Mouse (Mus musculus): ENCODE measurements around the gene Srgap1. TPM values are rescaled to one million over a fixed set of nuclear protein-coding genes. Genes with fewer than 3 reads are reported as not detected.

Srgap1 gene
- polyA plus RNA-seq, 1 experiment = 1.0 TPM

- TF ChIP-seq POLR2A (IDR thresholded peaks at IDR 0.05; ENCODE audit: borderline replicate concordance, control insufficient read depth, low read depth, low read length) = no peak
- TF ChIP-seq CTCF (IDR thresholded peaks at IDR 0.05; ENCODE audit: control insufficient read depth, insufficient read depth, low read length) = no peak
- H3K27ac ChIP-seq (ENCODE audit: control insufficient read depth, insufficient read depth, low read depth, low read length, poor library complexity) = no peak overlapping the region
- no peak overlapping the region for H3K4me3 ChIP-seq (replicated peaks; ENCODE audit: control insufficient read depth, low read depth, low read length)
- H3K4me1 ChIP-seq (ENCODE audit: control insufficient read depth, insufficient read depth, low read length) = no peaks in the 10 kb centered on the region
- WGBS = 76% methylated on average over 4 of the region's 4 CpGs
Observed at GRCm38 (mm10) chr10:121955730-121956129, 91.4 kb downstream of the Srgap1 start.

DNA sequence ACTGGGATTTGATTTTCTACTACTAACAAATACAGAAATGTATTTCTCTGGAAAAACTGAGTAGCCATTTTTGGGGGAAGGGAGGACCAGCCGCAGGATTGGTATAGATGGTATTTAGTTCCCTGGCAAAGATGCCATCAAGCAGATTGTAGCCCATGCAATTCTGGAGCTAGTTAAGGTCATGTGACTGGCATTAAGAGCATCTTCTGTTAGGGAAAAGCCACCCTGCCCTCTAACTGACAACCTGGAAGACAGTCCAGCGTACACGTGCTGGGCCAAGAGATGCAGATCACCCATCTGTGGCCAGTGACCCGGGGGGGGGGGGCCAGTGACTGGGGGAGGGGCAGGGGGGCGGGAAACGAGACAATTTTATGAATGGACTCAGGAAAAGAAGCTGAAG is 92.2 kb downstream of the Srgap1 start:
- no peak overlapping the region for H3K27ac ChIP-seq (ENCODE audit: control insufficient read depth, insufficient read depth, low read depth, low read length, poor library complexity)
- H3K4me3 ChIP-seq (replicated peaks; ENCODE audit: control insufficient read depth, low read depth, low read length) = no peak overlapping the region
- no peaks in the 10 kb centered on the region for H3K4me1 ChIP-seq (ENCODE audit: control insufficient read depth, insufficient read depth, low read length)
- TF ChIP-seq CTCF (IDR thresholded peaks at IDR 0.05; ENCODE audit: control insufficient read depth, insufficient read depth, low read length) = no peak
- TF ChIP-seq POLR2A (IDR thresholded peaks at IDR 0.05; ENCODE audit: borderline replicate concordance, control insufficient read depth, low read depth, low read length) = no peak
- WGBS = 76% methylated on average over 6 of the region's 6 CpGs

- whole genome bisulfite sequencing = 82% methylated on average over 5 of the region's 5 CpGs
- Histone ChIP-seq H3K4me3 (replicated peaks; ENCODE audit: control insufficient read depth, low read depth, low read length) (no peak overlapping the region), H3K27ac (ENCODE audit: control insufficient read depth, insufficient read depth, low read depth, low read length, poor library complexity) (no peak overlapping the region), H3K4me1 (ENCODE audit: control insufficient read depth, insufficient read depth, low read length) (no peaks in the 10 kb centered on the region)
- no peak for TF ChIP-seq CTCF (IDR thresholded peaks at IDR 0.05; ENCODE audit: control insufficient read depth, insufficient read depth, low read length)
- no peak for TF ChIP-seq POLR2A (IDR thresholded peaks at IDR 0.05; ENCODE audit: borderline replicate concordance, control insufficient read depth, low read depth, low read length)
Observed at GRCm38 (mm10) chr10:121953041-121953440, 94.1 kb downstream of the Srgap1 start.

- H3K27ac ChIP-seq (ENCODE audit: control insufficient read depth, insufficient read depth, low read depth, low read length, poor library complexity) = no peak overlapping the region
- no peaks in the 10 kb centered on the region for H3K4me1 ChIP-seq (ENCODE audit: control insufficient read depth, insufficient read depth, low read length)
- 84% methylated on average over 8 of the region's 8 CpGs for WGBS
- no peak overlapping the region for H3K4me3 ChIP-seq (replicated peaks; ENCODE audit: control insufficient read depth, low read depth, low read length)
- TF ChIP-seq CTCF (IDR thresholded peaks at IDR 0.05; ENCODE audit: control insufficient read depth, insufficient read depth, low read length) (no peak), POLR2A (IDR thresholded peaks at IDR 0.05; ENCODE audit: borderline replicate concordance, control insufficient read depth, low read depth, low read length) (no peak)
Observed at GRCm38 (mm10) chr10:121946173-121946572, 100.9 kb downstream of the Srgap1 start.

GRCm38 (mm10) chr10:121931909-121932308 is 115.2 kb downstream of the Srgap1 start:
- no peak overlapping the region for H3K27ac ChIP-seq (ENCODE audit: control insufficient read depth, insufficient read depth, low read depth, low read length, poor library complexity)
- TF ChIP-seq CTCF (IDR thresholded peaks at IDR 0.05; ENCODE audit: control insufficient read depth, insufficient read depth, low read length) (no peak), POLR2A (IDR thresholded peaks at IDR 0.05; ENCODE audit: borderline replicate concordance, control insufficient read depth, low read depth, low read length) (no peak)
- H3K4me3 ChIP-seq (replicated peaks; ENCODE audit: control insufficient read depth, low read depth, low read length) = no peak overlapping the region
- 87% methylated on average over 14 of the region's 14 CpGs for WGBS
- no peaks in the 10 kb centered on the region for H3K4me1 ChIP-seq (ENCODE audit: control insufficient read depth, insufficient read depth, low read length)

GRCm38 (mm10) chr10:121926094-121926493 is 121.0 kb downstream of the Srgap1 start:
- 87% methylated on average over 3 of the region's 3 CpGs for WGBS
- TF ChIP-seq CTCF (IDR thresholded peaks at IDR 0.05; ENCODE audit: control insufficient read depth, insufficient read depth, low read length) (no peak), POLR2A (IDR thresholded peaks at IDR 0.05; ENCODE audit: borderline replicate concordance, control insufficient read depth, low read depth, low read length) (no peak)
- Histone ChIP-seq H3K4me3 (replicated peaks; ENCODE audit: control insufficient read depth, low read depth, low read length) (no peak overlapping the region), H3K4me1 (ENCODE audit: control insufficient read depth, insufficient read depth, low read length) (no peaks in the 10 kb centered on the region), H3K27ac (ENCODE audit: control insufficient read depth, insufficient read depth, low read depth, low read length, poor library complexity) (no peak overlapping the region)

DNA sequence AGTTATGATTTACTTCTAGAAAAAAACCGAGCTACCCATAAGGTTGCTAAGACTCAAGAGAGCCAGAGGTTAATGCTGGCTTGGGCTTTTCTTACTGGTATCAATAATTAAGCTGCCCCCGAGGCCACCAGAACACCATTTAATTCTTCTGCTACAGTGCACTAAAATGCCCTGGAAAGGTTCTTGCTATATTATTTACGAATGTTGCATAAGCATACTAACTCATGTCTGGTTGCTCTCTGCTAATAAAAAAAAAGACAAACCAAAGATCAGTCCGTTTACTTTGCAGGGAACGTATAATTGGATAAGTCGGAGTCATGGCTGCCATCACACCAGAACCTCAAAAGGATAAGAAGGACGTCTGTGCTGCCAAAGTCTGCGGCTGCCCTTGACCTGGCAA is 128.1 kb downstream of the Srgap1 start:
- 81% methylated on average over 8 of the region's 8 CpGs for WGBS
- H3K4me3 ChIP-seq (replicated peaks; ENCODE audit: control insufficient read depth, low read depth, low read length) = no peak overlapping the region
- no peaks in the 10 kb centered on the region for H3K4me1 ChIP-seq (ENCODE audit: control insufficient read depth, insufficient read depth, low read length)
- H3K27ac ChIP-seq (ENCODE audit: control insufficient read depth, insufficient read depth, low read depth, low read length, poor library complexity) = no peak overlapping the region
- TF ChIP-seq POLR2A (IDR thresholded peaks at IDR 0.05; ENCODE audit: borderline replicate concordance, control insufficient read depth, low read depth, low read length) (no peak), CTCF (IDR thresholded peaks at IDR 0.05; ENCODE audit: control insufficient read depth, insufficient read depth, low read length) (no peak)

- Histone ChIP-seq H3K27ac (ENCODE audit: control insufficient read depth, insufficient read depth, low read depth, low read length, poor library complexity) (no peak overlapping the region), H3K4me1 (ENCODE audit: control insufficient read depth, insufficient read depth, low read length) (no peaks in the 10 kb centered on the region), H3K4me3 (replicated peaks; ENCODE audit: control insufficient read depth, low read depth, low read length) (no peak overlapping the region)
- no peak for TF ChIP-seq CTCF (IDR thresholded peaks at IDR 0.05; ENCODE audit: control insufficient read depth, insufficient read depth, low read length)
- no peak for TF ChIP-seq POLR2A (IDR thresholded peaks at IDR 0.05; ENCODE audit: borderline replicate concordance, control insufficient read depth, low read depth, low read length)
- 82% methylated on average over 3 of the region's 3 CpGs for WGBS
Observed at GRCm38 (mm10) chr10:121918579-121918978, 128.5 kb downstream of the Srgap1 start.

DNA sequence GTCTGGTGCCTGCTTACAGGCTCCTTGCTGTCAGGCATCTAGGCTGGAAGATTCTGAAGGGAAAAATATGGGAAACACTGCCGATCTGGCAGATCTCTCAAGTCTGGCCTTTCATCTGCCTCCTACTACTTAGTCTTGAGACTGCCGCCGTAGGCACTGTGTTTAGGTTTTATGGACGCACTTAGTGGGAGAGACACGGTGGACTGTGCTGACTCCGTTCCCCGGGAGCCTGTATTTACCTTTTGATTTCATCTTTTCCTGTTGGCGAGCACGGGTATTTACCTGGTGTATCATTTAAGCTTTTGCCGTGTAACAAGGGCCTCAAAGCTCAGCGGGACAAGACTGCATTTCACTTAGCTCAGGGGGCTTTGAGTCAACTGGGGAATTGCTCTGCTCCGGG is 131.6 kb downstream of the Srgap1 start:
- Histone ChIP-seq H3K4me1 (ENCODE audit: control insufficient read depth, insufficient read depth, low read length) (no peaks in the 10 kb centered on the region), H3K4me3 (replicated peaks; ENCODE audit: control insufficient read depth, low read depth, low read length) (no peak overlapping the region), H3K27ac (ENCODE audit: control insufficient read depth, insufficient read depth, low read depth, low read length, poor library complexity) (no peak overlapping the region)
- WGBS = 86% methylated on average over 12 of the region's 12 CpGs
- no peak for TF ChIP-seq POLR2A (IDR thresholded peaks at IDR 0.05; ENCODE audit: borderline replicate concordance, control insufficient read depth, low read depth, low read length)
- TF ChIP-seq CTCF (IDR thresholded peaks at IDR 0.05; ENCODE audit: control insufficient read depth, insufficient read depth, low read length) = no peak
